Mouse (Mus musculus): ENCODE measurements at regions not wholly inside any gene's neighbourhood (a gene's known extent, or its start where the extent isn't known, plus 50 kb on each side); places are given as distances from the start of the nearest gene placed in this dataset.

DNA sequence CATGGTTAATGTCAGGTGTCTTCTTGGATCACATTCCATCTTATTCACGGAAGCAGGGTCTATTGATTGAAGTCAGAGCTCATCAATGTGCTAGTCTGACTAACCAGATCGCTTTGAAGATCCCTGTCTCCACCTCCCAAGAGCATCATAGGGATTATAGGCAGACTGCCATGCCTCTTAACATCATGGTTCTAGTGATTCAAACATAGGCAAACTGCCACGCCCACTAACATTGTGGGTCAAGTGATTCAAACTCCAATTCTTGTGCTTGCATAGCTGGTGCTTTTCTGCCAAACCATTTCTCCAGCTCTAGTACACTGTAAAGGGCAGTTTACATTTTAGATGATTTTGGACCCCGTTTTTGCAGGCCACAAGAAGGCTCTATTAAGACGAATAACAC lies 77.1 kb upstream of the Sash1 start:
- no peak for TF ChIP-seq POLR2A (IDR thresholded peaks at IDR 0.05; ENCODE audit: borderline replicate concordance, extremely low read depth, low read depth, low read length)
- TF ChIP-seq CTCF (IDR thresholded peaks at IDR 0.05; ENCODE audit: insufficient read depth, low read length) = no peak
